Mouse (Mus musculus) spleen, postnatal 14 days (tissue): ENCODE measurements around the gene Myt1l.
A peak's percentile ranks its signal among the peaks of the same experiment; 100 is the strongest.

Experiments
- DNase-seq, 2 experiments: peaks; one replicate each; pipeline ENCODE4 v3.0.0; 2021 to 2022; ENCODE audit warnings: low spot score in 2 of 2

Myt1l gene

GRCm38 (mm10) chr12:29809569-29810185 lies 281.5 kb downstream of the Myt1l start:
- DNase-seq = no peak

- no peak for DNase-seq
Observed at GRCm38 (mm10) chr12:29815466-29815865, 287.3 kb downstream of the Myt1l start.

DNA sequence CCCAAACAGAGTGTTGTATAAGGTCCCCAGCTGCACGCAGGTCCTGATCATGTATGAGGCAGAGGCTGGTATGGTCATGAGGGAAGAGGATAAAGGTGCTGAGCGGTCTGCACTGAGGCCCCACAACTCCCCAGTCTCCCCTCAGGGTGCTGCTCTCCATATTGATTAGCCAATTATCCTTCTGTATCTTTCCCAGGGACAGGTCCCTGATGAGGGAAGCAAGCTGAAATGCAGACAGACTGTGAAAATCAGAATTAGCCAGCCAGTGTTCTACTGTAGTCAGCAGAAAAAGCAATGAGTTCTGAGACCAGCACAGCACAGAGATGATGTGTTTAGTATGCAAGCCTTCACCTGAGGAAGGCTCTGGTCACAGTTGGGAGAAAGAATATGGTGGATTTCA lies 287.9 kb downstream of the Myt1l start:
- DNase-seq = no peak

- DNase-seq = no peak
Observed at GRCm38 (mm10) chr12:29816761-29817160, 288.6 kb downstream of the Myt1l start.

DNA sequence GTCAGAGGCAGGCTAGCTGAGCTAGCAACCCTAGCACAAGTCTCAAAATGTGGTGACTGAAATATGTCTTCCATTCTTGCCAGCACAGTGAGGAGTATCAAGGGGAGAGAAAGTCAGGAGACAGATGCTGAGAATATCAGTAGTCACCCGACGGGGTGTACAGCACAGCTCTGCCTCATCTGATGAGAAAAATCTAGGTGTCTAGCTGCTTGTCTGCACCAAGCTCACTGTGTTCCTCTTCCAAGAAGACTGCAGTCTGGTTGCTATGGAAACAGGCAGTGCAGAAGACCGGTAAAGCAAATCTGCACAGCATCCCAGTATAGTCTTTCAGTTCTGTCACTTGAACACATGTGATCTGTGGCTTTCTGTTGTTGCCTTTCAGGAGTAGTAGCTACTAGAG lies 294.0 kb downstream of the Myt1l start:
- DNase-seq = no peak

GRCm38 (mm10) chr12:29823766-29824417 lies 295.7 kb downstream of the Myt1l start:
- no peak for DNase-seq

DNA sequence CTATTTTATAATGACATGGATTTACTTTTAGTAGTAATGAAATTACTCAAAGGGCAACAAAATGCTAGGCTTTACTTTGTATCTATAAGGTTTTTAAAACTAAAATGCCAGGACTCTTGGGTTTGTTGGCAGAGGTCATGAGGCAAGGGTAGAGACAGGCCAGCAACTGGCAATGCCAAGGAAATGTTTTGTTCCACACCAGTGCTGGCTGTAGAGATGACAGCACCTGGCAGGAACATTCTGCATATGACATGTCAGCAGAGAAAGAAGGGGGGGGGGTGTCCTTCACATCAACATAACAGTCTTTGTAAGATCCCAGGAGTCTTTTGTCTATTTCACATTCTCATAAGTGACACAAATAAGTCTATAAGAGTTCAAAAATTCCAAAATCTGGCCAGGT lies 302.4 kb downstream of the Myt1l start:
- DNase-seq = no peak

DNA sequence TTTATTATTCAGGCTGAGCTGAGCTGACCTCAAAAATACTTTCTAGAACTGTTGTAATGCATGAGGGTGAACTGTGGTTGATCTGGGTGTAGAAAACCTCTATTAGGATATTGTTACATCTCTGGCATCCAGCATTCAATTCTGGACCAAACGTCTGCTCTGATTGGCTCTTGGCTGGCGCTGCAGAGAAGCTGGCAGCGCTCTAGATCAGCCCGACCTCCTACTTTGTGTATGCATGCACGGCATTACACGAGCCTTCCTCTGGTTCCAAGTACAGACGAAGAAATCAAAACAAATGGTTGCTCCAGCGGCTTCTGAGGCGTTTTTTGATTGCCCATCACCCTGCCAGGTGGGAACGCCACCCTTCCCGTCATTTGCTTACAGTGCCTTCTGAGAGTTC lies 303.2 kb downstream of the Myt1l start:
- DNase-seq = no peak

DNA sequence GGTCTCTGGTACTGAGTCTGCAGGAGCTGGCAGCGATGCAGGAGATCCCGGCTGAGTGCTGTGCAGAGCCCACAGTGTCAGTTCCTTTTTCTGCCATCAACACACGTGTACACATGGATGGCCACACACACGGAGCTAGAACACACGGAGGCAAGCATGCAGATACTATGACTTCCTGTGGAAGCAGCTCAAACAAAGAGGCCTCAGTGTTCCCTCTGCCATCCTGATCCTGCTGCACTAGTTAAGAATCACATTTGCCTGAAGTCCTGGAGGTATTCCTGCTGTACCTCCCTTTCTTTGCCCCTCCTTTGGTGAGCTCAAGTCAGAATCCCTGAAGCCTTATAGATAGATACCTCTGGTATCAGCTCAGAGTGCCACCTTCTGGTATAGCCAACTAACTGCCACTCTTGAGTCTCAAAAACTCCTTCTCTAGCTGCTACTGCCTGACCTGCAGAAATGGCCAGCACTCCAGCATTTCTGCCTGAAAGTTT lies 309.2 kb downstream of the Myt1l start:
- no peak for DNase-seq

DNA sequence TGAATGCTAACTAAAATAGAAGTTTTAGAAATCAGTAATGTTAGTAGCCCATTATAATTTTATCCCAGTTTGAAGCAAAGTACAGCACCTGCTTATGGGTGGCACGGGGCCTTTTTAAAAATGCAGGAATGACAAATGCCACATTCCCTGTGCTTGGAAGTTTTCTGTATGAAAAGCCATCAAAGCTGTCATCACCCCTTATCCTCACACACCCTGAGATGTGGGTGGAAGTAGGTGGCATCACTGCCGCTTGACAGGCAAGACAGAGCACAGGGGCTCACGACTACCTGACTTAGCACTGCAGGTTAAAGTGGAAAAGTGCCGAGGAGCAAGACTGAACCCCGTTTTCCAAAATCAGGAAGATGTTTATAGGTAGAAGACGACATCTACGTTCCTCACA lies 310.2 kb downstream of the Myt1l start:
- DNase-seq = no peak

- no peak for DNase-seq
Observed at GRCm38 (mm10) chr12:29849936-29850335, 321.8 kb downstream of the Myt1l start.

GRCm38 (mm10) chr12:29854151-29854585 lies 326.0 kb downstream of the Myt1l start:
- no peak for DNase-seq

DNA sequence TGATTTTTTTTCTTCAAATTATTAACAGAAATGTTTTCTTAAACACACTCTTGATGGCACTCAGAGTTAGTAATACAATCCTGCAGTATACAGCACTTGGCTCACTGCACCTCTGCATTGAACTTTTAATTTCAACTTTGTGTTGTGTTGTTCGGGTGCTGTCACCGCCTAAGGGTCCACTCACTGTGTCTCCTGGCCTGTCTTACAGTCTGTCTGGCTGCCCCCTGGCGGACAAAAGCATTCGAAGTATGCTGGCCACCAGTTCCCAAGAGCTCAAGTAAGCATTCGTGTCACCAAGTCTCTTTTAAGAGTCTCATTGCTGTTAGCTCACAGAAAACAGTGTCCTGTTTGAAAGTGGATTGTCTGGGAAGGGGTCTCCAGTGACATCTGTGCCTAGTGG lies 326.8 kb downstream of the Myt1l start:
- no peak for DNase-seq

GRCm38 (mm10) chr12:29860986-29861385 lies 332.8 kb downstream of the Myt1l start:
- DNase-seq = no peak

- no peak for DNase-seq
Observed at GRCm38 (mm10) chr12:29868295-29868694, 340.1 kb downstream of the Myt1l start.

DNA sequence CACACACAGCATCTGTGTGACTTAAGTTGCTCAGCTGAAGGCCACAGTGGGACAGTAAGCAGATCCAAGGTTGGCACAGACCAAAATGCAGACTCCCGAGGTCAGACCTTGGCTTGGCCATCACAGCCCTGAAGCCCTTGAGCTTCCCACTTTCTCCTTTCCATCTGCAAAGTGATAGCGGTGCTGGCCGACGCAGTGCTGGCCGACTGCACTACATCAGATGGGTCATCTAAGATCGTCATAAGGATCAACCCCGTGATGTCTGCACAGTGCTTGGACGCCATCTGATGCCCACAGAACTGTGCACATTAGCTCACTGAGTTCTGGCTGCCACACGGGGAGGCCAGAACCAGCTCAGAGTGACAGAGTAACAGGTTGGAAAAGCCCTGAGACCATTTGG lies 340.6 kb downstream of the Myt1l start:
- no peak for DNase-seq

DNA sequence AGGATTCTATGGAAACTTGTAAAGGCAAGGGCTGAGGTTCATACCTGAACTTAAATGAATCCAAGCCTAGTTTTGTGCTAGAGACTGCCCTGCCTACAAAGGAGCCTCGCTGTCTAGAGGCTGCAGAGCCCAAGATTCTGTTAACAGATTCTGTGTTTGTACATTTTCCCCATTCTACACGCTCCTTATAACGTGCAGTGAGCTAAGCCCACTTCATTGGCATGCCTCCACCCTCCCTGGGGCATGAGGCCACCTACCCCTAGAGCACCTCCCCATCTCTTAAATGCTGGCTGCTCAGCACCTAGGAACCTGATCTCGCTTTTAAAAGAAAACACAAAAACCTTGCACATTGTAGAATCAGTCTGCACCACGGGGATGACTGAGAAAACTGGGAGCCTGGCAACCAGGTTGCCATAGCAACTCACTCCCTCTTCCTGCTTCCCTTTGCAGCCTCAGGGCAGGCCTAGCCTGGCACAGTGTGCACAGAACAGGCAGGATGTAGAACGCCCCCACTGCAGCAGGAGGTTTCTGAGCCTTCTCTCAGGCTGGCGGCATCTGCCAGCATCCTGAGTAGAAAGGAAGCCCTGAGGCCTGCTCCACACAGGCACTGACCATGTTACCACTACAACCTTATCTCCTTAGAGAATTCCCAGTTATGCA lies 344.1 kb downstream of the Myt1l start:
- DNase-seq = no peak

GRCm38 (mm10) chr12:29873281-29873772 lies 345.1 kb downstream of the Myt1l start:
- DNase-seq = no peak

GRCm38 (mm10) chr12:29877977-29878376 lies 349.8 kb downstream of the Myt1l start:
- DNase-seq = no peak

- peak in 1 of 2 experiments; percentile 13 for DNase-seq
Observed at GRCm38 (mm10) chr12:29882871-29883617, 354.9 kb downstream of the Myt1l start.

- DNase-seq = no peak
Observed at GRCm38 (mm10) chr12:29884376-29884775, 356.2 kb downstream of the Myt1l start.

- DNase-seq = no peak
Observed at GRCm38 (mm10) chr12:29894669-29895068, 366.5 kb downstream of the Myt1l start.
